In the genomic region with DNA sequence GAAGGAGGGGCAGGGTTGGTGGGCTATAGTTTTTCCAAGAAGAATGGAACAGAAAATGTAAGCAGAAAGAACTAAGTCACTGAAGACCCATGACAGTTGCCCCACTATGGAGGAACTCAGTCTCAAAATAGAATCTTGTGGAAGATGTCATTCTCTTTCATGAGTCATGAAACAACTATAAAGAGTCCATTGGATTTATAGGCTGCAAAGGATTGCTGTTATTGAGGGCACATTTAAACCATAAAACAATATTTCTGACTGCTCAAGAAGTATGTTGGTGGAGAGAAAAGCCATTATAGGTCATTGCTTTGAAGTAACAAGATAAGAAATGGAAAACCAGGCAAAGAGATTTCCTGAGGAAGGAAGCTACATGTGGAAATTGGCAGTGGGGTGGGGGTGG, we compare ENCODE assay signal across 25 mouse cellular contexts. TPM values are rescaled to one million over a fixed set of nuclear protein-coding genes. Genes with fewer than 3 reads are reported as not detected.
DNase-seq lines count a peak whose midpoint lies in the region; ATAC-seq and TF ChIP-seq lines count a peak whose summit lies in the region.
"Had no signal": no experiment of that assay in that cellular context is flagged by ENCODE, and none has a peak within 500 bp of the region (broad histone marks: within the 10 kb centered on the region; RNA-seq: fewer than 3 reads in every experiment).

No protein-coding gene starts in this region.

- peak; percentile 58 for DNase-seq in large intestine, adult 2 months (ENCODE audit: low read depth, low spot score)
- DNase-seq in cerebellum, adult 2 months: no peak
- DNase-seq in embryo, embryonic 9.5 days (ENCODE audit: extremely low spot score): no peak
- DNase-seq in heart, adult 9 months (ENCODE audit: low spot score in 2 of 2): no peak
- DNase-seq: adrenal gland, adult 8-10 months; adrenal gland, postnatal 14 days; adrenal gland, postnatal 36 days; B cell, adult 2 months; cerebellum, adult 11-12 months; cerebellum, adult 8-10 months; cerebellum, adult 9-11 months; cerebellum, postnatal 14 days; cerebellum, postnatal 36 days; embryo, embryonic 11 days; forebrain, postnatal 0 days had no signal

- H3K27me3 ChIP-seq in intestine, embryonic 16.5 days (replicated peaks; ENCODE audit: control insufficient read depth, insufficient read depth, low read length): no peaks in the 10 kb centered on the region
- no peaks in the 10 kb centered on the region; the same call in 1 of the 2 replicates for H3K27me3 ChIP-seq in cerebellum, adult 2 months (ENCODE audit: control insufficient read depth, insufficient read depth, low read length)
- H3K27me3 ChIP-seq: CH12.LX; embryonic facial prominence, embryonic 12.5 days; forebrain, embryonic 13.5 days; forebrain, embryonic 15.5 days had no signal

- peaks cover 26% of the 10 kb centered on the region for H3K4me1 ChIP-seq in bone marrow macrophage, adult 2 months (ENCODE audit: control insufficient read depth, insufficient read depth, low read length)
- no peaks in the 10 kb centered on the region for H3K4me1 ChIP-seq in intestine, embryonic 16.5 days (ENCODE audit: control insufficient read depth, insufficient read depth, low read length)
- H3K4me1 ChIP-seq in cerebellum, adult 2 months (ENCODE audit: control insufficient read depth, insufficient read depth, low read length): no peaks in the 10 kb centered on the region
- H3K4me1 ChIP-seq: embryonic facial prominence, embryonic 12.5 days; forebrain, embryonic 15.5 days had no signal

- H3K4me2 ChIP-seq in intestine, embryonic 16.5 days (ENCODE audit: low read depth, low read length): no peak overlapping the region
- H3K4me2 ChIP-seq: embryonic facial prominence, embryonic 12.5 days; forebrain, embryonic 13.5 days; forebrain, embryonic 15.5 days had no signal

- H3K9ac ChIP-seq in intestine, embryonic 16.5 days (ENCODE audit: low read depth, low read length): no peak overlapping the region
- H3K9ac ChIP-seq: embryonic facial prominence, embryonic 12.5 days; forebrain, embryonic 13.5 days; forebrain, embryonic 15.5 days; forebrain, postnatal 0 days had no signal

- no peaks in the 10 kb centered on the region for H3K36me3 ChIP-seq in intestine, embryonic 16.5 days (ENCODE audit: control insufficient read depth, insufficient read depth, low read length)
- H3K36me3 ChIP-seq: embryonic facial prominence, embryonic 10.5 days; embryonic facial prominence, embryonic 12.5 days; forebrain, embryonic 15.5 days; G1E had no signal

- peak overlapping the region; percentile 21; the same call in 1 of the 2 replicates for H3K27ac ChIP-seq in bone marrow macrophage, adult 2 months (ENCODE audit: insufficient read depth, low read depth, low read length)
- 0 out of 2 replicates have a peak overlapping the region, but pooled peaks have one; percentile 7 for H3K27ac ChIP-seq in intestine, embryonic 16.5 days (ENCODE audit: low read length)
- H3K27ac ChIP-seq in cerebellum, adult 2 months (ENCODE audit: insufficient read depth, low read length): no peak overlapping the region
- H3K27ac ChIP-seq: embryonic facial prominence, embryonic 10.5 days; embryonic facial prominence, embryonic 12.5 days; forebrain, embryonic 13.5 days; forebrain, embryonic 15.5 days had no signal

- H3K9me3 ChIP-seq in intestine, embryonic 16.5 days (ENCODE audit: control insufficient read depth, low read length): no peaks in the 10 kb centered on the region
- H3K9me3 ChIP-seq: embryonic facial prominence, embryonic 10.5 days; embryonic facial prominence, embryonic 12.5 days; forebrain, embryonic 13.5 days; forebrain, embryonic 15.5 days; G1E had no signal

- no peak for TF ChIP-seq CTCF in bone marrow macrophage, adult 2 months (IDR thresholded peaks at IDR 0.05; ENCODE audit: low read depth, low read length)
- no peak for TF ChIP-seq CTCF in cerebellum, adult 2 months (IDR thresholded peaks at IDR 0.05; ENCODE audit: borderline replicate concordance, insufficient read depth, low read depth, low read length)

- TF ChIP-seq POLR2A in bone marrow macrophage, adult 2 months (IDR thresholded peaks at IDR 0.05; ENCODE audit: borderline replicate concordance, low read depth, low read length): no peak
- TF ChIP-seq POLR2A in cerebellum, adult 2 months (IDR thresholded peaks at IDR 0.05; ENCODE audit: borderline replicate concordance, insufficient read depth, low read length): no peak

- H3K4me3 ChIP-seq in bone marrow macrophage, adult 2 months (ENCODE audit: insufficient read depth, low read length): no peak overlapping the region
- no peak overlapping the region for H3K4me3 ChIP-seq in intestine, embryonic 16.5 days (ENCODE audit: low read length)
- H3K4me3 ChIP-seq in cerebellum, adult 2 months (replicated peaks; ENCODE audit: insufficient read depth, low read depth, low read length): no peak overlapping the region
- H3K4me3 ChIP-seq: embryonic facial prominence, embryonic 10.5 days; embryonic facial prominence, embryonic 12.5 days; forebrain, embryonic 13.5 days; forebrain, embryonic 15.5 days had no signal

- ATAC-seq in intestine, embryonic 16.5 days: peak; percentile 65
- ATAC-seq: activated CD4-positive, CD25-positive, alpha-beta regulatory T cell, adult 4 months; CD4-positive, CD25-positive, alpha-beta regulatory T cell, adult 4 months; forebrain, embryonic 13.5 days; forebrain, embryonic 15.5 days; forebrain, postnatal 0 days had no signal

RNA-seq across cellular contexts. Expression of a gene that starts 10.0 kb away (rescaled TPM):
- 5.9 and 7.5 TPM in 2 replicates for polyA plus RNA-seq in bone marrow macrophage, adult 2 months (2012; ENCODE audit: insufficient read depth, insufficient read length, missing spikeins)
- 14.7 and 15.2 TPM in 2 replicates for polyA plus RNA-seq in intestine, embryonic 16.5 days (2015; fragmentation: Nextera tagmentation; extraction: Ambion mirVana)
- polyA plus RNA-seq in large intestine, adult 2 months (2012; rRNA removed): 12.3 and 21.8 TPM in 2 replicates
- 7.0 and 8.7 TPM in 2 replicates for polyA plus RNA-seq in cerebellum, adult 2 months (2012; rRNA removed)
- polyA plus RNA-seq: CD4-positive, CD25-positive, alpha-beta regulatory T cell, adult 4 months had no signal
